Mouse (Mus musculus): ENCODE data around the gene Tmc6.

GRCm38 (mm10) chr11:117819095-117819494, 37.1 kb upstream of the Tmc6 start:
- TF ChIP-seq EP300 (IDR thresholded peaks at IDR 0.05; ENCODE audit: insufficient read depth, low read depth, low read length) (peak; percentile 94), CTCF (IDR thresholded peaks at IDR 0.05) (no peak)
